ENCODE assay signal across 8 mouse cellular contexts in genomic region chr8:111537765-111538158, GRCm38 (mm10). TPM values are rescaled to one million over a fixed set of nuclear protein-coding genes. Genes with fewer than 3 reads are reported as not detected.
DNase-seq lines count a peak whose midpoint lies in the region; ATAC-seq and TF ChIP-seq lines count a peak whose summit lies in the region.

No protein-coding gene starts in this region.

- H3K27me3 ChIP-seq in kidney, adult 2 months (replicated peaks; ENCODE audit: control insufficient read depth, insufficient read depth, low read length): no peaks in the 10 kb centered on the region
- no peaks in the 10 kb centered on the region for H3K27me3 ChIP-seq in hindbrain, embryonic 12.5 days
- no peaks in the 10 kb centered on the region for H3K27me3 ChIP-seq in midbrain, embryonic 12.5 days

- H3K4me3 ChIP-seq in kidney, adult 2 months (ENCODE audit: insufficient read depth, low read depth, low read length): peak overlapping the region; percentile 67
- H3K4me3 ChIP-seq in bone marrow, adult 2 months (replicated peaks; ENCODE audit: control insufficient read depth, low read depth, low read length): peak overlapping the region; percentile 71
- peak overlapping the region; percentile 83 for H3K4me3 ChIP-seq in hindbrain, embryonic 12.5 days
- H3K4me3 ChIP-seq in midbrain, embryonic 12.5 days: peak overlapping the region; percentile 98

- no peaks in the 10 kb centered on the region; the same call in 1 of the 2 replicates for H3K4me1 ChIP-seq in kidney, adult 2 months (ENCODE audit: control insufficient read depth, insufficient read depth, low read length)
- peaks cover 2% of the 10 kb centered on the region for H3K4me1 ChIP-seq in bone marrow, adult 2 months (ENCODE audit: control insufficient read depth, insufficient read depth, low read length)
- H3K4me1 ChIP-seq in hindbrain, embryonic 12.5 days: peaks cover 35% of the 10 kb centered on the region
- peaks cover 39% of the 10 kb centered on the region for H3K4me1 ChIP-seq in midbrain, embryonic 12.5 days

- peak overlapping the region; percentile 84 for H3K4me2 ChIP-seq in hindbrain, embryonic 12.5 days (replicated peaks)
- peak overlapping the region; percentile 82 for H3K4me2 ChIP-seq in midbrain, embryonic 12.5 days (replicated peaks)

- H3K9me3 ChIP-seq in hindbrain, embryonic 12.5 days (replicated peaks): no peaks in the 10 kb centered on the region
- H3K9me3 ChIP-seq in midbrain, embryonic 12.5 days: no peaks in the 10 kb centered on the region

- peak overlapping the region; percentile 97 for H3K9ac ChIP-seq in hindbrain, embryonic 12.5 days
- H3K9ac ChIP-seq in midbrain, embryonic 12.5 days (replicated peaks): peak overlapping the region; percentile 98

- ATAC-seq in hindbrain, embryonic 12.5 days (ENCODE audit: low FRiP score): no peak
- ATAC-seq in midbrain, embryonic 12.5 days (ENCODE audit: low FRiP score, low read depth): no peak

- DNase-seq in kidney, adult 2 months: no peak
- DNase-seq in kidney, adult 18-20 months: no peak
- no peak for DNase-seq in adrenal gland, postnatal 36 days
- no peak for DNase-seq in adrenal gland, adult 2 months
- DNase-seq in left cerebral cortex, adult 8-10 months (ENCODE audit: low spot score in 2 of 2): no peak

- no peaks in the 10 kb centered on the region for H3K36me3 ChIP-seq in kidney, adult 2 months (ENCODE audit: control insufficient read depth, insufficient read depth, low read length)
- no peaks in the 10 kb centered on the region for H3K36me3 ChIP-seq in hindbrain, embryonic 12.5 days
- H3K36me3 ChIP-seq in midbrain, embryonic 12.5 days: no peaks in the 10 kb centered on the region

- no peak for TF ChIP-seq CTCF in kidney, adult 2 months (conservative IDR thresholded peaks at IDR 0.05; ENCODE audit: insufficient read depth, insufficient read length, low read depth, low read length)
- TF ChIP-seq CTCF in bone marrow, adult 2 months (IDR thresholded peaks at IDR 0.05; ENCODE audit: control insufficient read depth, insufficient read depth, low read length): no peak

- 18% methylated on average over 8 of the region's 8 CpGs for WGBS in kidney, adult 2 months
- 3% methylated on average over 8 of the region's 8 CpGs for WGBS in bone marrow, adult 2 months
- 4% methylated on average over 8 of the region's 8 CpGs for WGBS in hindbrain, embryonic 12.5 days
- WGBS in midbrain, embryonic 12.5 days: 7% methylated on average over 8 of the region's 8 CpGs

- H3K27ac ChIP-seq in kidney, adult 2 months (ENCODE audit: insufficient read depth, low read depth, low read length): no peak overlapping the region
- peak overlapping the region; percentile 96 for H3K27ac ChIP-seq in bone marrow, adult 2 months (ENCODE audit: control insufficient read depth, insufficient read depth, low read depth, low read length, poor library complexity)
- H3K27ac ChIP-seq in hindbrain, embryonic 12.5 days: no peak overlapping the region
- H3K27ac ChIP-seq in midbrain, embryonic 12.5 days (replicated peaks): no peak overlapping the region

- no peak for TF ChIP-seq POLR2A in kidney, adult 2 months (IDR thresholded peaks at IDR 0.05; ENCODE audit: low read depth, low read length)
- no peak for TF ChIP-seq POLR2A in bone marrow, adult 2 months (IDR thresholded peaks at IDR 0.05; ENCODE audit: borderline replicate concordance, control insufficient read depth, low read depth, low read length)

RNA-seq across cellular contexts. Expression of gene Znrf1, which starts 1.9 kb away (rescaled TPM):
- polyA plus RNA-seq in kidney, adult 2 months (2012; rRNA removed): 38.5 and 39.7 TPM in 2 replicates
- polyA plus RNA-seq in bone marrow, adult 2 months (2011; ENCODE audit: insufficient read depth, insufficient read length, low replicate concordance, missing spikeins): 41.3 and 124 TPM in 2 replicates
- 104 TPM in 2 replicates for polyA plus RNA-seq in hindbrain, embryonic 12.5 days (2016; fragmentation: Nextera tagmentation; extraction: Ambion mirVana)
- polyA plus RNA-seq in midbrain, embryonic 12.5 days (2016; fragmentation: Nextera tagmentation; extraction: Ambion mirVana): 86.3 and 91.6 TPM in 2 replicates
- 10 to 100 TPM; 38.1 to 40.6 TPM for total RNA-seq in adrenal gland, postnatal 36 days (2021)
- total RNA-seq in adrenal gland, adult 2 months (2021): 10 to 100 TPM; 34.7 to 37.3 TPM
- polyA plus RNA-seq in adrenal gland, adult 2 months (2012; rRNA removed): 105 and 109 TPM in 2 replicates
- 100 to 1,000 TPM; 120 to 139 (median 129) TPM for total RNA-seq in left cerebral cortex, adult 8-10 months (2022)

RNA-seq across cellular contexts. Expression of gene Wdr59, which starts 15.9 kb away (rescaled TPM):
- 6.9 and 7.4 TPM in 2 replicates for polyA plus RNA-seq in kidney, adult 2 months (2012; rRNA removed)
- polyA plus RNA-seq in bone marrow, adult 2 months (2011; ENCODE audit: insufficient read depth, insufficient read length, low replicate concordance, missing spikeins): 3.1 and 3.9 TPM in 2 replicates
- polyA plus RNA-seq in hindbrain, embryonic 12.5 days (2016; fragmentation: Nextera tagmentation; extraction: Ambion mirVana): 7.2 and 7.7 TPM in 2 replicates
- 5.7 and 6.0 TPM in 2 replicates for polyA plus RNA-seq in midbrain, embryonic 12.5 days (2016; fragmentation: Nextera tagmentation; extraction: Ambion mirVana)
- total RNA-seq in adrenal gland, postnatal 36 days (2021): 10 to 100 TPM; 10.4 to 12.8 TPM
- total RNA-seq in adrenal gland, adult 2 months (2021): 10 to 100 TPM; 10.6 to 12.4 TPM
- polyA plus RNA-seq in adrenal gland, adult 2 months (2012; rRNA removed): 5.1 and 7.2 TPM in 2 replicates
- total RNA-seq in left cerebral cortex, adult 8-10 months (2022): 10 to 100 TPM; 19.5 to 21.7 (median 20.3) TPM
